Mouse (Mus musculus) heart, postnatal 4 days (tissue): ENCODE measurements at regions not wholly inside any gene's neighbourhood (a gene's known extent, or its start where the extent isn't known, plus 50 kb on each side); places are given as distances from the start of the nearest gene placed in this dataset.

Experiments
- DNase-seq: peaks from one replicate; pipeline ENCODE4 v3.0.0; 2021

DNA sequence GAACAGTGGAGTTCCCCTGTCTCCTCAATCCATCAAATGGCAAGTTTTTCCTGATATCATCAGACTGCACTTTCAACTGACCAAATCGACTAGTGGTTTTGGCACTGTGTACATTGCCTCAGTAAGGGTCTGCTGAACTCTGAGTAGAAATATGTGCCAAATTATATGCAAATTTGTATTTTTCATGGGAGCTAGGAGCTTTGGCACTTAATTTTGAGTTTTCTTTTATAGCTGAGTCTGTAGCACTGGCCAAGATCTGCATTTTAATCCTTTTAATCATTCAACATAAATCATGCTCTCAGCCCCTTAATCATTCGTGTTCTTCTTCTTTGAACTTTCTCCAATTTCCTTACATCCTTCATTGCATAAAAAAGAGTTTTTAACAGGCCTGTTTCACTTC, 1678.5 kb upstream of the 5930422O12Rik start:
- DNase-seq = no peak

GRCm38 (mm10) chr8:31750482-31751126, 1677.9 kb upstream of the 5930422O12Rik start:
- no peak for DNase-seq

DNA sequence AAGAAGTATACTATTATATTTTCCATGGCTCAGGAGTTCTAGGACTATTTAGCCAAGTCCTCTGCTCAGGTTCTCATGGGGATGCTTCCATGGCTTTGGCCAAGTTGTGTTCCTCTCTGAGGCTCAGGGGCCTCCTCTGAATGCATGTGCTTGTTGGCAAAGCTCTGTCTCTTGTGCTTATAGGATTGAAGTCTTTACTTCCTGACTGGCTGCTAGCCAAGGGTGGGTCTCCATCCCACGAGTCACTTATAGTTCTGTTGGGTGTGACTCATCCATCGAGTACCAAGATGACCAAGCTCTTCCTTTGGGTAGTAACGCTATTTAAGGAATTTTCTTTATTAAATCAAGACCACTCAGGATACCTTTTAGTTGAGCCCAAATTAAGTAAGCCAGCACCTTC, 1672.8 kb upstream of the 5930422O12Rik start:
- DNase-seq = no peak

DNA sequence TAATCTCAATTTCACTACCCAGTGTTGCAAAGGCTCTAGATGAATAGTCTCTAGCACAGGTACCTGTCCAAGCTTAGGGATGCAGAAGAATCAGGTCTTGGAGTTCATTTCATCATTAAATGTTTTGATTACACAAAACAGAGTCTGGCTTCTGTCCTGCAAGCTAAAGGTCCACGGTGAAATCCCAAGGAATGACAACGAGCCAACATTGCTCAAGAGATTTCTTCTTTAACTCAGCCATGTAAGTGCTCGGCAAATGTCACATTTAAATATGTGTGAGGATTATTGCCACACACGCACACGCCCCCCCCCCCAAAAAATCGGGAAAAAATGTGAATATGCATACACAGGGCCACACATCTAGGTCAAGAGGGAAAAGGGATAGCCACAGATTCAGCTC, 1666.4 kb upstream of the 5930422O12Rik start:
- no peak for DNase-seq
